Mouse (Mus musculus) kidney, adult 2 months (tissue): ENCODE measurements at regions not wholly inside any gene's neighbourhood (a gene's known extent, or its start where the extent isn't known, plus 50 kb on each side); places are given as distances from the start of the nearest gene placed in this dataset.

Experiments
- DNase-seq: peaks from one replicate; pipeline ENCODE4 v3.0.0; 2021
- H3K27ac ChIP-seq: fragments of 200-500 bp; 2 replicates; pipeline ENCODE4 v1.5.1; 2012; ENCODE audit warnings: low read depth, low read length, control low read depth, inconsistent platforms; ENCODE audit not compliant: insufficient read depth
- H3K27me3 ChIP-seq: fragments of 200-500 bp; replicated peaks from 2 replicates; pipeline ENCODE4 v1.6.1; 2012; ENCODE audit warnings: mild to moderate bottlenecking, moderate library complexity, low read length, inconsistent platforms; ENCODE audit not compliant: control insufficient read depth, insufficient read depth
- H3K36me3 ChIP-seq: fragments of 200-500 bp; 2 replicates; pipeline ENCODE4 v1.6.1; 2012; ENCODE audit warnings: mild to moderate bottlenecking, moderate library complexity, low read length, inconsistent platforms; ENCODE audit not compliant: control insufficient read depth, insufficient read depth
- H3K4me1 ChIP-seq: fragments of 200-500 bp; 2 replicates; pipeline ENCODE4 v1.6.1; 2011; ENCODE audit warnings: low read length; ENCODE audit not compliant: control insufficient read depth, insufficient read depth
- H3K4me3 ChIP-seq: fragments of 200-500 bp; 2 replicates; pipeline ENCODE4 v1.5.1; 2011; ENCODE audit warnings: mild to moderate bottlenecking, low read depth, low read length, control low read depth; ENCODE audit not compliant: insufficient read depth
- CTCF ChIP-seq: fragments of 200-500 bp; conservative IDR thresholded peaks from 2 replicates; pipeline ENCODE4 v1.5.1; 2011; ENCODE audit warnings: low read depth, mild to moderate bottlenecking, control low read depth, low read length, moderate library complexity, mixed read lengths; ENCODE audit not compliant: insufficient read depth, insufficient read length
- POLR2A ChIP-seq: fragments of 200-500 bp; IDR thresholded peaks from one replicate; pipeline ENCODE4 v1.6.1; 2011; ENCODE audit warnings: low read depth, low read length, control low read depth
- WGBS: fragments of 180-500 bp; shearing (Covaris S2); methylation state at CpG from one replicate; pipeline ENCODE4 v1.1.7; 2018; 5-methylcytosine and 5-hydroxymethylcytosine counted together

- Histone ChIP-seq H3K36me3 (no peaks in the 10 kb centered on the region), H3K27ac (no peak overlapping the region), H3K27me3 (no peaks in the 10 kb centered on the region), H3K4me3 (no peak overlapping the region), H3K4me1 (peaks cover 19% of the 10 kb centered on the region)
- TF ChIP-seq POLR2A (no peak), CTCF (no peak)
- DNase-seq: no peak
- WGBS: 82% methylated on average over 9 of the region's 9 CpGs
These were observed 82.4 kb downstream of the Gm33543 start for GRCm38 (mm10) chr10:95760121-95760870.

DNA sequence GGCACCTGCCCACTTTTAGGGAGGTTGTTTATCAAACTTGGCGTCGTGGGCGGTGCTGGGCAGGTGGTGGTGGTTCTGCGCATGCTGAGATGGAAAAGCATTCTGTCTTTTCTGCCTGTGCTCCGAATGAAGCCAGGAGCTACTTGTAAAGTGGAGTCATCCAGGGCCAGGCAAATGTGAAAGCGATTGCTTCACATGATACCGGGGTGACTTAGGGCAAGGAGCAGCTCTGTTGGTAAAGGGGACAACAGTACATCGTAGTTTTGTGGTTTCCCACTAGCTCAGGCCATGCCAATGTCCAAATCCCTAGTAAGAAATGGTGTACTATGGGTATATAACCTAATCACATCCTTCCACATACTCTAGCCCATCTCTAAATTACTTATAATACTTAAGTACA is 84.5 kb downstream of the Gm33543 start:
- DNase-seq: no peak
- H3K36me3 ChIP-seq: no peaks in the 10 kb centered on the region
- no peak overlapping the region for H3K4me3 ChIP-seq
- H3K27ac ChIP-seq: no peak overlapping the region
- 94% methylated on average over 8 of the region's 8 CpGs for WGBS
- TF ChIP-seq CTCF (no peak), POLR2A (no peak)
- peaks cover 8% of the 10 kb centered on the region for H3K4me1 ChIP-seq
- H3K27me3 ChIP-seq: no peaks in the 10 kb centered on the region

- TF ChIP-seq POLR2A: no peak
- TF ChIP-seq CTCF: no peak
- Histone ChIP-seq H3K27me3 (no peaks in the 10 kb centered on the region), H3K27ac (no peak overlapping the region), H3K4me3 (no peak overlapping the region), H3K36me3 (no peaks in the 10 kb centered on the region), H3K4me1 (no peaks in the 10 kb centered on the region)
- WGBS: 94% methylated on average over 3 of the region's 3 CpGs
- DNase-seq: no peak
These were observed 82.2 kb upstream of the Anapc15-ps start for GRCm38 (mm10) chr10:95755429-95755828.

DNA sequence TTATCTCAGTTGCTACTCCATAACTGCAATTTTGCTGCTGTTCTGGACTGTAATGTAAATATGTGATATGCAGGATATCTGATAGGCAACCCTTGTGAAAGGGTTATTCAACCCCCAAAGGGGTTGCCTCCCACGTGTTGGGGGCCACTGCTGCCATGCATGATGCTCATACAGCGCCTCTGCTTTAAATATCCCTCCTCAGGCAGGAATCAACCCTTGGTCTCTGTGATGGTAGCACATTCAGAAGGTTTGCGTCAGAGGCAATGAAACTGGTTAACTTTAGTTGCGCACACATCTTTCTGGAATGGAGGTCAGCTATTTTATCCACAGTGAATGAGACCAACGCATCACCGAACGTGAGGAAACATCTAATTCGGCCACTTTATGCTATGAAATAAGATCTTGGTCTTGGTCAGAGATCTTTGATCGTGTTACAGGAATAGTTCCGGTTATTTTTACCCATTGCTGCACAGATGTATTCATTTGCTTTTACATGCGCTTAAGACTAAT is 80.2 kb upstream of the Anapc15-ps start:
- H3K4me3 ChIP-seq: no peak overlapping the region
- no peaks in the 10 kb centered on the region for H3K36me3 ChIP-seq
- H3K4me1 ChIP-seq: no peaks in the 10 kb centered on the region
- no peak for TF ChIP-seq POLR2A
- no peak for TF ChIP-seq CTCF
- no peaks in the 10 kb centered on the region for H3K27me3 ChIP-seq
- DNase-seq: no peak
- no peak overlapping the region for H3K27ac ChIP-seq
- WGBS: 70% methylated on average over 11 of the region's 11 CpGs

DNA sequence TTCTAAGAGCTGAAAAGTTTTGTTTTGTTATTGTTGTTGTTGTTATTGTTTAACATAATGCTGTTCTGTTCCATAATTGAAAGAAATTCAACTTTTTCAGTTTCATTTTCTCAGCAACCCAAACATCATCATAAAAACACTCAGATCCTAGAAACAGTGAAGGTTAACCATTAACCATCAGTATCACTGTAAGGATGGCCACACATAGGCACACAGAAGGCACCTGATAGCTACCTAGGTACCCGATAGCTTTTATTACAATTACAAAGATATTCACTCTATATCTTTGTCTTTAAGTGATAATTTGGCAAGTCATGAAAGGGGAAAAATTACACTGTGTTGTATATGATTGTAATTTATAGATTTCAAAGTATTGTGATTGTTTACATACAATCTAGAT is 75.1 kb upstream of the Anapc15-ps start:
- Histone ChIP-seq H3K27me3 (no peaks in the 10 kb centered on the region), H3K4me3 (no peak overlapping the region), H3K27ac (no peak overlapping the region), H3K36me3 (no peaks in the 10 kb centered on the region), H3K4me1 (no peaks in the 10 kb centered on the region)
- DNase-seq: no peak
- TF ChIP-seq POLR2A (no peak), CTCF (no peak)
- 89% methylated on average over 1 of the region's 1 CpGs for WGBS

GRCm38 (mm10) chr10:95747939-95748338 is 74.7 kb upstream of the Anapc15-ps start:
- H3K27ac ChIP-seq: no peak overlapping the region
- H3K36me3 ChIP-seq: no peaks in the 10 kb centered on the region
- H3K27me3 ChIP-seq: no peaks in the 10 kb centered on the region
- no peaks in the 10 kb centered on the region for H3K4me1 ChIP-seq
- no peak for TF ChIP-seq POLR2A
- TF ChIP-seq CTCF: no peak
- no peak for DNase-seq
- no peak overlapping the region for H3K4me3 ChIP-seq
- 87% methylated on average over 7 of the region's 7 CpGs for WGBS

GRCm38 (mm10) chr10:95745834-95746620 is 72.8 kb upstream of the Anapc15-ps start:
- 85% methylated on average over 10 of the region's 10 CpGs for WGBS
- Histone ChIP-seq H3K4me3 (no peak overlapping the region), H3K27me3 (no peaks in the 10 kb centered on the region), H3K27ac (no peak overlapping the region), H3K4me1 (no peaks in the 10 kb centered on the region), H3K36me3 (no peaks in the 10 kb centered on the region)
- TF ChIP-seq CTCF (no peak), POLR2A (no peak)
- DNase-seq: no peak
